Mouse (Mus musculus) cerebellum, adult 11 months (tissue): Measurements from ENCODE around the gene Vmn1r37.
"Not testable (repeated sequence)": the region's sequence is repeated elsewhere in the genome, so short reads cannot be mapped to it uniquely, and the experiment has no call there.

Experiments used
- DNase-seq: peaks from one replicate; pipeline ENCODE4 v3.0.0; 2022

Vmn1r37 gene

DNA sequence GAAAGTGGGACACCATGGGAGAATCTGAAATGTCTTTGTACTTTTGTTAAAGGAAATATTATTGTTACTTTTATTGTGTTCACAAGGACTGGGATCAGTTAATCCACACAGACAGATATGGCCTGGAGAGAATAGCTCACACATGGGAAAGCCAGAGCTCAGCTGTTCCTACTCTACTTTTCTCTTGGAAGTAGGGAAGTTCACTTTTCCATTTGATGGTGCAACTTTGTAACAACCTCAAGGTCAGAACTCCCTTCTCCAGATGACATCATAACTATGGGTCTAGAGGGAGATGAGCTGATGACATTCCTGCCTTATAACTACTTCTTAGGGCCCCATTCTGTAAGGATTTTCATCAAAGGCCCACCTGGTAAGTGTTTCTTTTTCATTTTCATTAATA lies at the start of gene Vmn1r37:
Gene Vmn1r37 (plus strand): TSS at position 301 of the 400 bp plus-strand sequence.
- DNase-seq, result not testable (repeated sequence)

DNA sequence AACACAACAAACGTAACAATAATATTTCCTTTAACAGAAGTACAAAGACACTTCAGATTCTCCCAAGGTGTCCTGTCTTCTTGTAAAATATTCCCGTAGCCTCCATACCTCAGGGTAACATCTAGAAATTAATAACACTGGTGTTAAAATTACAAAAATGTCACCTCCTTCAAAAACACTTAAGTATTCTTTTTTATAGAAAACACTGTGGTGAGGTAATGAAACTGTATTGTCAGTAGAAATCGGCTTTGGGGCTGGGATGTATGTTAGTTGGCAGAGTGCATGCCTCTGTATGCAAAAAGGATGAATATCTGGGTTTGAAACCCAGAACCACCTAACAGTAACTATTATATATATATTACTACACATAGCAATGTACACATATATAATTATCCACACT lies 43.4 kb upstream of the Vmn1r37 start, which contains the start of gene Vmn1r35:
Gene Vmn1r35 (minus strand): TSS at position 101 of the 400 bp plus-strand sequence.
- DNase-seq, result no peak

- DNase-seq, result no peak
These were observed 20.3 kb upstream of the Vmn1r37 start for GRCm38 (mm10) chr6:66708901-66709300.

DNA sequence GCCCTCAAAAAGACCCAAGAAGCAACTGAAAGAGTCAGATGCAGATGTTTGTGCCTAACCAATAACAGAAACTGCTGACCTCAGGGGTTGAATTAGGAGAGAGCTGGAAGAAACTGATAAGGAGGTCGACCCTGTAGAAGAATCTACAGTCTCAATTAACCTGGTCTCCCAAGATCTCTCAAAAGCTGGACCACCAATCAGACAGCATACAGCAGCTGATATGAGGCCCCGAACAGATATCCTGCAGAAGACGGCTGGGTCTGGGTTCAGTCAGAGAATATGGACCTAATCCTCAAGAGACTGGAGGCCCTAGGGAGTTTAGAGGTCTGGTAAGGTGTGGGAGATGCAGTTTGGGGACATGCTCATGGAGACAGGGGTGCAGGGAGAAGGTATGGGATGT lies 15.3 kb upstream of the Vmn1r37 start:
- DNase-seq, result no peak

DNA sequence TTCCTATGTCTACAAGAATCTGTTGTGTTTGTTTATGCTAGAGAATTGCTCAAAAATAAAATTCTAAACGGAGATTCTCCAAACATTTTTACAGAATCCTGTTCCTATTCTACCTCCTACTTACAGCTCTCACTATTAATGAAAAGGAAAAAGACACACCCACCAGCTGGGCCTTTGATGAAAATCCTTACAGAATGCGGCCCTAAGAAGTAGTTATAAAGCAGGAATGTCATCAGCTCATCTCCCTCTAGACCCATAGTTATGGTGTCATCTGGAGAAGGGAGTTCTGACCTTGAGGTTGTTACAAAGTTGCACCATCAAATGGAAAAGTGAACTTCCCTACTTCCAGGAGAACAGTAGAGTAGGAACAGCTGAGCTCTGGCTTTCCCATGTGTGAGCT lies 10.1 kb upstream of the Vmn1r37 start, which contains the start of gene Vmn1r36:
Gene Vmn1r36 (minus strand): TSS at position 101 of the 400 bp plus-strand sequence.
- DNase-seq, result not testable (repeated sequence)

DNA sequence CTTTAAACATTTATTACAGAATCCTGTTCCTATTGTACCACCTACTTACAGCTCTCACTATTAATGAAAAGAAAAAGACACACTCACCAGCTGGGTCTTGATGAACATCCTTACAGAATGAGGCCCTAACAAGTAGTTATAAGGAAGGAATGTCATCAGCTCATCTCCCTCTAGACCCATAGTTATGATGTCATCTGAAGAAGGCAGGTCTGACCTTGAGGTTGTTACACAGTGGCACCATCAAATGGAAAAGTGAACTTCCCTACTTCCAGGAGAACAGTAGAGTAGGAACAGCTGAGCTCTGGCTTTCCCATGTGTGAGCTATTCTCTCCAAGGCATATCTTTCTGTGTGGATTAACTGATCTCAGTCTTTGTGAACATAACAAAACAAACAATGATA lies 53.3 kb downstream of the Vmn1r37 start, which contains the start of gene Vmn1r38:
Gene Vmn1r38 (minus strand): TSS at position 101 of the 400 bp plus-strand sequence.
- not testable (repeated sequence) for DNase-seq
